Comparison of ENCODE assay signal across 33 mouse cellular contexts in genomic region chr6:29471137-29471536, GRCm38 (mm10). TPM values are rescaled to one million over a fixed set of nuclear protein-coding genes. Genes with fewer than 3 reads are reported as not detected.
"Had no signal": no experiment of that assay in that cellular context is flagged by ENCODE, and none has a peak within 500 bp of the region (broad histone marks: within the 10 kb centered on the region; RNA-seq: fewer than 3 reads in every experiment).

Gene Atp6v1fnb (plus strand): TSS chr6:29471437.

- DNase-seq: cerebellum, adult 9-10 months; cerebellum, adult 9-11 months; cerebellum, postnatal 10 days; cerebellum, postnatal 14 days; cerebellum, postnatal 25 days; cerebellum, postnatal 36 days; embryo, embryonic 11 days; forebrain, postnatal 0 days; gastrocnemius, adult 2 months; gastrocnemius, postnatal 14 days; gastrocnemius, postnatal 25 days; gastrocnemius, postnatal 36 days; heart, adult 11 months; heart, adult 18-20 months; heart, adult 2 months had no signal

- H3K27ac ChIP-seq: embryonic facial prominence, embryonic 10.5 days; embryonic facial prominence, embryonic 12.5 days; embryonic facial prominence, embryonic 13.5 days; embryonic facial prominence, embryonic 15.5 days; forebrain, embryonic 10.5 days; forebrain, embryonic 12.5 days; forebrain, embryonic 13.5 days; forebrain, embryonic 15.5 days; gastrocnemius, adult 2 months; heart, adult 2 months had no signal

- H3K9ac ChIP-seq: embryonic facial prominence, embryonic 12.5 days; embryonic facial prominence, embryonic 13.5 days; embryonic facial prominence, embryonic 15.5 days; forebrain, embryonic 12.5 days; forebrain, embryonic 13.5 days; forebrain, embryonic 15.5 days; forebrain, postnatal 0 days had no signal

- H3K9me3 ChIP-seq: embryonic facial prominence, embryonic 10.5 days; embryonic facial prominence, embryonic 12.5 days; embryonic facial prominence, embryonic 13.5 days; embryonic facial prominence, embryonic 15.5 days; forebrain, embryonic 10.5 days; forebrain, embryonic 12.5 days; forebrain, embryonic 13.5 days; forebrain, embryonic 15.5 days had no signal

- H3K4me3 ChIP-seq: embryonic facial prominence, embryonic 10.5 days; embryonic facial prominence, embryonic 12.5 days; embryonic facial prominence, embryonic 13.5 days; embryonic facial prominence, embryonic 15.5 days; erythroblast, embryonic 14.5 days; forebrain, embryonic 10.5 days; forebrain, embryonic 12.5 days; forebrain, embryonic 13.5 days; forebrain, embryonic 15.5 days; gastrocnemius, adult 2 months; heart, adult 2 months had no signal

- H3K27me3 ChIP-seq: embryonic facial prominence, embryonic 12.5 days; embryonic facial prominence, embryonic 13.5 days; embryonic facial prominence, embryonic 15.5 days; forebrain, embryonic 15.5 days had no signal

RNA-seq across cellular contexts. Expression of gene Atp6v1fnb, which starts in this region (rescaled TPM):
- total RNA-seq: gastrocnemius, adult 2 months; gastrocnemius, adult 8-10 months; gastrocnemius, postnatal 14 days; gastrocnemius, postnatal 25 days; gastrocnemius, postnatal 36 days; gastrocnemius, postnatal 4 days; heart, adult 18-20 months; heart, adult 2 months; heart, adult 8-10 months had no signal
- polyA plus RNA-seq: cortical plate, adult 2 months; embryonic facial prominence, embryonic 10.5 days; embryonic facial prominence, embryonic 11.5 days; embryonic facial prominence, embryonic 14.5 days; embryonic facial prominence, embryonic 15.5 days; erythroblast, embryonic 14.5 days; forebrain, embryonic 15.5 days; forebrain, embryonic 16.5 days; frontal cortex, adult 2 months; gonadal fat pad, adult 2 months; heart, adult 2 months had no signal
